26 mouse cellular contexts compared by ENCODE assay signal in the genomic region with DNA sequence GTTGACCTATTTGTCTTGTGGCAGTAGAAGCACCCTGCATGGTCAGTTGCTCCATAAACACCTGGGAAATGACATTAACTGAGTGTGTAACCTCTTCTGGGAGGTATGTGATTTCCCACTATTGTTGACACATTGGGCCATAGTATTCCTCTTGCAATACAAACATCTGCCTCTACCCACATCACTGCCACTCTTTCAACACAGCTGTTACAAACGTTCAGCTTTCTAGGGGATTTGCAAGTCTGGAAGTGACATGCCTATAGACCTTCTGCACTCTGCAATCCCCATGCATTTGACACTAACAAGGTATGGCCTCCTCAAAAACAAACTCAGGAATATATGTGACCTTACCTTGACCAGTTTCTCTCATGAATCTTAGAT.
"Had no signal": no experiment of that assay in that cellular context is flagged by ENCODE, and none has a peak within 500 bp of the region (broad histone marks: within the 10 kb centered on the region; RNA-seq: fewer than 3 reads in every experiment).

No protein-coding gene starts in this region.

- H3K27me3 ChIP-seq: forebrain, embryonic 15.5 days; heart, embryonic 13.5 days; heart, embryonic 15.5 days; hindbrain, embryonic 12.5 days; intestine, embryonic 15.5 days; limb, embryonic 13.5 days; limb, embryonic 15.5 days had no signal

- DNase-seq: forebrain, postnatal 0 days; gastrocnemius, postnatal 14 days; gastrocnemius, postnatal 36 days; heart, adult 2 months; heart, postnatal 14 days; heart, postnatal 4 days; kidney, adult 18-20 months; kidney, adult 8-10 months; kidney, postnatal 10 days; kidney, postnatal 25 days; layer of hippocampus, adult 9-11 months; layer of hippocampus, postnatal 36 days; left cerebral cortex, postnatal 4 days had no signal

- H3K27ac ChIP-seq: forebrain, embryonic 15.5 days; heart, adult 2 months; heart, embryonic 13.5 days; heart, embryonic 15.5 days; hindbrain, embryonic 10.5 days; hindbrain, embryonic 12.5 days; hindbrain, embryonic 14.5 days; intestine, embryonic 15.5 days; limb, embryonic 13.5 days; limb, embryonic 15.5 days had no signal

- H3K4me2 ChIP-seq: forebrain, embryonic 15.5 days; heart, embryonic 11.5 days; heart, embryonic 13.5 days; heart, embryonic 15.5 days; hindbrain, embryonic 12.5 days; hindbrain, embryonic 14.5 days; intestine, embryonic 15.5 days; limb, embryonic 13.5 days; limb, embryonic 15.5 days had no signal

- ATAC-seq: forebrain, embryonic 15.5 days; forebrain, postnatal 0 days; hindbrain, embryonic 16.5 days; inflammation-experienced regulatory T-cells, adult 6 months; intestine, embryonic 15.5 days; intestine, postnatal 0 days had no signal

- H3K9me3 ChIP-seq: forebrain, embryonic 15.5 days; heart, embryonic 13.5 days; heart, embryonic 15.5 days; hindbrain, embryonic 10.5 days; hindbrain, embryonic 12.5 days; intestine, embryonic 15.5 days; limb, embryonic 13.5 days; limb, embryonic 15.5 days had no signal

- H3K36me3 ChIP-seq: forebrain, embryonic 15.5 days; heart, embryonic 13.5 days; heart, embryonic 15.5 days; hindbrain, embryonic 10.5 days; hindbrain, embryonic 12.5 days; intestine, embryonic 15.5 days; limb, embryonic 13.5 days; limb, embryonic 15.5 days had no signal

- H3K9ac ChIP-seq: forebrain, embryonic 15.5 days; forebrain, postnatal 0 days; heart, embryonic 13.5 days; heart, embryonic 15.5 days; hindbrain, embryonic 12.5 days; hindbrain, embryonic 14.5 days; intestine, embryonic 15.5 days; limb, embryonic 13.5 days; limb, embryonic 15.5 days had no signal

- H3K4me1 ChIP-seq: forebrain, embryonic 15.5 days; heart, embryonic 13.5 days; heart, embryonic 15.5 days; hindbrain, embryonic 10.5 days; hindbrain, embryonic 12.5 days; intestine, embryonic 15.5 days; limb, embryonic 13.5 days; limb, embryonic 15.5 days had no signal

- H3K4me3 ChIP-seq: forebrain, embryonic 15.5 days; heart, adult 2 months; heart, embryonic 13.5 days; heart, embryonic 15.5 days; hindbrain, embryonic 10.5 days; hindbrain, embryonic 12.5 days; intestine, embryonic 15.5 days; limb, embryonic 13.5 days; limb, embryonic 15.5 days had no signal
